Mouse (Mus musculus) left cerebral cortex, postnatal 25 days (tissue): ENCODE results near the gene Cnksr3. TPM values are rescaled to one million over a fixed set of nuclear protein-coding genes. Genes with fewer than 3 reads are reported as not detected.

ENCODE experiments used
- total RNA-seq, 2 experiments: library from RNA; stranded (reverse); gene quantifications; 2 replicates each; pipeline ENCODE4 v1.2.3; 2021

The Cnksr3 gene
- total RNA-seq, 2 experiments from 2014 or later = 5.3 to 7.3 TPM

Other genes with a start within 250 kb of the Cnksr3 start
- gene Ipcef1, start 159.8 kb downstream of the Cnksr3 start, total RNA-seq = 100 to 1,000 TPM in 1 of 2 experiments, 10 to 100 TPM in 1; 82.6 to 104 TPM